Mouse (Mus musculus) left cerebral cortex, postnatal 36 days (tissue): ENCODE data around the gene Lim2. TPM values are rescaled to one million over a fixed set of nuclear protein-coding genes. Genes with fewer than 3 reads are reported as not detected.

Experiments
- DNase-seq, 2 experiments: peaks; one replicate each; pipeline ENCODE4 v3.0.0; 2021 to 2022; ENCODE audit warnings: low spot score in 2 of 2, mixed read lengths in 1 of 2
- intact Hi-C: fragments of 180-260 bp; cut with DNase I; formaldehyde crosslinking; loops from one replicate; pipeline ENCODE4 v1.15.1; 2025
- total RNA-seq, 2 experiments: library from RNA; stranded (reverse); gene quantifications; 2 replicates each; pipeline ENCODE4 v1.2.3; 2021

Gene Lim2
- total RNA-seq, 2 experiments from 2014 or later: not detected

DNA sequence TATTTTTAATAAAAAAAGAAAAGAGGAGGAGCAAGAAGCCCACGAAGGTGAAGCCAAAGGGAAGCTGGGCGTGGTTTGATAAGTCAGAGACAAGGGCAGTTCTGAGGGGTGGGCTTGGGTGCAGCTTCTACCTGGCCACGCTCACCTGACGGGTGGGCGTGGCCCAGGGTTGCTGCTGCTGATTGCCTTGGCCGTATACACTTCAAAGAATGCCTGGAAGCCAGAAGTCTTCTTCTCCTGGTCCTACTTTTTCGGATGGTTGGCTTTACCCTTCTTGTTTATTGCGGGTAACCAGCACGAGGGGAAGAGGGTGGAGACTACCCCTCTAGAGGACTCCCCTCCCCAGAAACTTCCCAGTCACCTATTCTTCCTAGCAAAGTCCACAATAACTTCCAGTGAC, 15.2 kb downstream of the Lim2 start:
- DNase-seq: no peak
- intact Hi-C loops: no loop called here

- intact Hi-C loops: no loop called here
These were observed 15.9 kb downstream of the Lim2 start for GRCm38 (mm10) chr7:43443126-43443916.

DNA sequence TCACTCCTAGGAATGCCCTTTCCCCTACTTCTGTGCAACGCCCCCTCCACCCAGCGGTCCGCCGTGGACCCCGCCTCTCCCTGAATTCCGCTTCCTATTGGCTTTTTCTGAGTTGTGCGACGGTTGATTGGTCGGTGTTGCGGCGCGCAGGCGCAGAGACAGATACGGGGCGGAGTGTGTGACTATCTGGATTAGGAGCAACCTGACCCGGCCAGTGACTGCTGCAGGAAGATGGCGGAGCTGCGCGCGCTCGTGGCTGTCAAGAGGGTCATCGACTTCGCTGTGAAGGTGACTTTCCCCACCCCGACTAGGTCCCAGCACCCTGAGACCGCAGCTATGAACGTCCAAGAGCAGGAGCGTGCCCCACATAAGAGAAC, 16.4 kb downstream of the Lim2 start, which contains the start of the genes Etfb and Gm45233:
Gene Etfb, plus strand, starts transcription at position 167 of the 377 bp plus-strand sequence.
Gene Gm45233, plus strand, starts transcription at position 212 of the 377 bp plus-strand sequence.
- peak; percentile 92 to 94 for DNase-seq
- intact Hi-C loops: no loop called here

More at GRCm38 (mm10) chr7:43443126-43443916, 15.9 kb downstream of the Lim2 start:
- peak; percentile 63 to 77 for DNase-seq

- intact Hi-C loops: no loop called here
- no peak for DNase-seq
These were observed 20.3 kb downstream of the Lim2 start for GRCm38 (mm10) chr7:43447801-43448200.

DNA sequence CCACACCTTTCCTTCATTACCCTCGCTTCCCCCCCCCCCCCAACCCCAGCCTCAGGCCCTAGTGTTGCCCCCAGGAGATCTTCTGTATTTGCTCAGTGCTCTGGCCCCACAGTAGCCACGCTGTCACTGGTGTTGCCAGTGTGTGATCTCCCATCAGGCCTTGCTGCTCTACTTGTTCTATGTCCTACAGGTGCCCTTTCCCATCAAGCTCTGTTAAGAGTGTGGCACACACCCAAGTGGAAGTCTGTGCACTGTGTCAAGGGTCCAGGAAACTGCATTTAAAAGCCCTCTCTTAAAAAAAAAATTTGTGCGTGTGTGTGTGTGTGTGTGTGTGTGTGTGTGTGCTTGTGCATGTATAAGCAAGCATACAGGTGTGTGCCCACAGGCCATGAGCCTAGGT, 20.8 kb downstream of the Lim2 start:
- intact Hi-C loops: no loop called here
- DNase-seq: no peak

DNA sequence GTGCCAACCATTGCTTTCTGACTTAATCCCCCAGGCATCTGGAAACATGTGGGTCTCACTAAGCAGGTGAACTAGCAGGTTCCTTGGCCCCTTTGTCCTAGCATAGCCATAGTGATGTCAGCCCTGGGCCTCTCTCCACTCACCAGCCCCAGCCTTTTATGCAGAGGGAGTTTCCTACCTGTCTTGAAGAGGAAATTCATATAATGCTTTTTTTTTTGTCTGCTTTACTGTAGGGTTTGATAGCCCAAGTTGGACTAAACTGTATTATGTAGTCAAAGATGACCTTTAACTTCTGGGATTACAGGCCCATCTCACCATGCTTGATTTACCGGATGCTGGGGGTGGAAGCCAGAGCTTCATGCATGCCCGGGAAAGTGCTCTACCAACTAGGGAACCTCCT, 22.3 kb downstream of the Lim2 start:
- DNase-seq: no peak
- intact Hi-C loops: no loop called here

DNA sequence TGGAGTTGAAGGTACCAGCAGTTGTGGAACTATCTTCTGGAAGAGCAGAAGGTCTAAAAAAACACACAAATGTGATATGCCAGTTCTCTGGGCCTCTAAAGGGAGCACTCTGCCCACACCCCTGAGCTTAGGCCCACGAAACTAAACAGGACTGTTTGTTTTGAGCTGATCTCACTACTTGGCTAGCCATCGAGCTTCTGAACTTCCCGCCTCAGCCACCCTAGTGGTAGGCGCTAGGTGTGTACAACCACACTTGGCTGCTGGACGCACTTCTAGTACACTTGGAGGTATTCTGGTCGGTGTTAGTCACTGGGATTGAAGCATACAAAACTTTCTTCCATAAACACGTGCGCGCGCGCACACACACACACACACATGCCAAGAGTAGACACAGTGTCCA, 24.3 kb downstream of the Lim2 start:
- DNase-seq: no peak
- intact Hi-C loops: no loop called here

GRCm38 (mm10) chr7:43452609-43453008, 25.1 kb downstream of the Lim2 start:
- intact Hi-C loops: no loop called here
- no peak for DNase-seq

DNA sequence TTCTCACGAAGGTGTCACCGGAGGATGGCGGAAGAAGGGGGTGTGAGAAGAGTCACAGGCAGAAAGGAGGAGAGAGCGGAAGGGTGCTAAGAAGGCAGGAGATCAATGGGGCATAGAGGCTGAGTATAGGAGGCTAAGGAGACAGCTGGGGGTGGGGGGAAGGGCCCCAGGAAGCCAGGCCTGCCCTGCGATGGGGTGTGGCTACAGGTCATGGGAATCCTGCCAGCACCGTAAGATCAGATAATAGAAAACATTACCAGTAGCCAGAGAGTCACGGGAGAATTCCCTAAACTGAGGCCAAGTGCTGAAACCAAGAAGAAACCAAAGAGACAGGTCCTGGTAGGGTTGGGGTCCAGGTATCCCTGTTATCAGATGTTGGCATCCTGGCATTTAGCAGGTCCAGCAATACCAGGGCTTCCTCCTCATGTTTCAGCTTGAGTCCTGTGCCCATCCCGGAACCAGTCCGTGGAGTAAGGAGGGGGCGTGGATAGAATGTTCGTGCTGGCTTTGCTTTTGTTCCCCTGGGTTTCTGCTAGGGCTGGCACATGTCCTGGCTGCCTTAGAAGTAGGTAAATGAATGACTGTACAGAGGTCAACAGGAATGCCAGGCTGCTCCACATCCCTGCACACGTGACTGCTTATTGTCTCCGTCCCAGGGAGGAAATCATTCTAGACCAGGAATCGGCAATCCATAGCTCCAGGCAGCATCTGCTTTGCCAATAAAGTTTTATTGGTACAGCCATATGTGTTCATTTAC, 26.3 kb downstream of the Lim2 start:
- intact Hi-C loops: no loop called here
- DNase-seq: no peak

- no peak for DNase-seq
These were observed 26.9 kb downstream of the Lim2 start for GRCm38 (mm10) chr7:43454371-43454770.

DNA sequence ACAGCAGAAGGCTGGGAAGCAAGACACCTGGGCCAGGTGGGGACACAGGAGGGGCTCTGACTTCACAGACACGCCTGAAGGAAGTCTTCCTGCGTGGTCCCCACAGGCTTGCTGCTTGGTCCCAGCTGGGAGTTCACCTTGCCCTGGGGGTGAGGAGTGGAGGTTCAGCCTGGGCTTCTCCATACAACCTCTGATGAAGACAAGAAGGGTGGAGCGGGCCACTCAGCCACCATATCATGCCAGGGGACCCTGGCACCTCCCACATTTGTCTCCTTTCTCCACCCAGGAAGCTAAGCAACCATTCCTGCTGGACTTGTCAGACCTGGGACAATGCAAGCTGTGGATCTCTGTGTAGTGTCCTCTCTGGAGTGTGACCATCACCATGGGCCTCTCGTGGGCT, 35.4 kb downstream of the Lim2 start, which contains the start of gene Vsig10l:
Gene Vsig10l, plus strand, starts transcription at position 301 of the 400 bp plus-strand sequence.
- DNase-seq: no peak
- intact Hi-C loops: loop anchor here (10.0 kb wide), 2 partner anchors 122 to 178 kb away; no protein-coding TSS in a partner anchor

More at GRCm38 (mm10) chr7:43454371-43454770, 26.9 kb downstream of the Lim2 start:
- intact Hi-C loops: no loop called here

DNA sequence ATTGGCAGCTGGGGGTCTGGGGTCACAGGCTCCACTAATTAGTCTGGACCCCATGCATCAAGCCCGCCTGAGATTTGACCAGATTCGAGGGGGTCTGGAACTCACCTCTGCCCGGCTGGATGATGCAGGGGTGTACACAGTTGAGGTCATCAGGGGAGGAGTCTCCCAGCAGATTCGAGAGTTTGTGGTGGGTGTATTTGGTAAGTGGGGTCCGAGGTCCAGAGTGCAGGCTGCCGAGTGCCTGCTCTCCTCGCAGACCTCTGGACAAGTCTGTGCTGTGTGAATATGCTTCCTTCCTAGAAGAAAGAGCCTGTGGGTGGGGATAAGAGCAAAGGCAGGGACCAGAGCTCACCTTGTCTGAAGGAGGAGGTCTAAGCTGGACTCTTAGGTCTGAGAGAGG, 36.5 kb downstream of the Lim2 start:
- no peak for DNase-seq
- intact Hi-C loops: loop anchor here (10.0 kb wide), 2 partner anchors 121 to 179 kb away; no protein-coding TSS in a partner anchor

GRCm38 (mm10) chr7:43464864-43465343, 37.4 kb downstream of the Lim2 start:
- no peak for DNase-seq
- intact Hi-C loops: loop anchor here (10.0 kb wide), 2 partner anchors 120 to 180 kb away; no protein-coding TSS in a partner anchor

DNA sequence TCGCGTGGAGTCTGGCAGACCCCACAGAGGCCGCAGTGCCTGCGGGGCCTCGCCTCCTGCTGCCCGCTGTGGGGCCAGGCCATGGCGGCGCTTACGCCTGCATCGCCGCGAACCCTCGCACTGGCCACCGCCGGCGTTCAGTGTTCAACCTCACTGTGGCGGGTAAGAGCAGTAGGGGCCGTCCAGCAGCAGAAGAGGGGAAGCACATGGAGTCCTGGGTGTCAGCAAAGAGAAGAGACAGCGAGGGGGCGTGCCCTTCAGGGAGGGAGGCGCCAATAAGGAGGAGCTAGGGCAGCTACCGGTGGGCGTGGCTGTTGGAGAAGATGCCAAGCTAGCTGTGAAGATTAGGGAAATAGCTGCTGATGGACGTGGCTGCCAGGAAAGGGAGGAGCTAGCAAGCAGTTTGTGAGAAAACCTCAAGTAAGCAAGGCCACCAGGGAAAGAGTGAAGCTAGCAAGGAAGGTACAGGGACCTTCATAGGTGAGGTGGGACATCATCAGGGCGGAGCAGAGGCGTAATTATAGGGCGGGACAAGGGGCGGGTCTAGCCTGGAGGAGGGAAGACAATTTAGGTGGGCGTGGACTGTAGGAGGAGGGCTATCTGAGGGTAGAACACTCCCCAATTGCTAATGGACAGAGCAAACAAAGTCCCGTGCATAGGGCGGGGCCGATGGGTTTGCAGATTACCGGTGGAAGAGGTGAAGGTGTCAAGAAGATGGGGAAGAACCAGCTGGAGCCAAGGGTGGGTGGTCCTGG, 38.1 kb downstream of the Lim2 start:
- DNase-seq: peak; percentile 64 to 73
- intact Hi-C loops: loop anchor here (10.0 kb wide), 2 partner anchors 119 to 181 kb away; no protein-coding TSS in a partner anchor

GRCm38 (mm10) chr7:43466099-43466694, 38.7 kb downstream of the Lim2 start:
- peak; percentile 69 to 76 for DNase-seq
- intact Hi-C loops: loop anchor here (10.0 kb wide), 2 partner anchors 119 to 181 kb away; no protein-coding TSS in a partner anchor

DNA sequence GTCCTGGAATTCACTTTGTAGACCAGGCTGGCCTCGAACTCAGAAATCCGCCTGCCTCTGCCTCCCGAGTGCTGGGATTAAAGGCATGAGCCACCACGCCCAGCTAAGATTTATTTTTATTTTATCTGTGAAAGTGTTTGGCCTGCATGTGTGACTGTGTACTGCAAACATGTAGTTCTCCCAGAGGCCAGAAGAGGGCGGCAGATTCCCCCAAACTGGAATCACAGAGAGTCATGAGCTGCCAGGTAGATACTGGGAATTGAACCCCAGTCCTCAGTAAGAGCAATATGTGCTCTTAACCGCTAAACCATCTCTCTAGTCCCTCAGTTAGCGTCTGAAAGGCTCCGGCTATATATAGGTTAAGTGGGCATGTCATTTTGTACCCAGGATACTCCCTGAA, 42.9 kb downstream of the Lim2 start:
- no peak for DNase-seq
- intact Hi-C loops: no loop called here

GRCm38 (mm10) chr7:43475706-43476105, 48.2 kb downstream of the Lim2 start:
- no peak for DNase-seq
- intact Hi-C loops: no loop called here

DNA sequence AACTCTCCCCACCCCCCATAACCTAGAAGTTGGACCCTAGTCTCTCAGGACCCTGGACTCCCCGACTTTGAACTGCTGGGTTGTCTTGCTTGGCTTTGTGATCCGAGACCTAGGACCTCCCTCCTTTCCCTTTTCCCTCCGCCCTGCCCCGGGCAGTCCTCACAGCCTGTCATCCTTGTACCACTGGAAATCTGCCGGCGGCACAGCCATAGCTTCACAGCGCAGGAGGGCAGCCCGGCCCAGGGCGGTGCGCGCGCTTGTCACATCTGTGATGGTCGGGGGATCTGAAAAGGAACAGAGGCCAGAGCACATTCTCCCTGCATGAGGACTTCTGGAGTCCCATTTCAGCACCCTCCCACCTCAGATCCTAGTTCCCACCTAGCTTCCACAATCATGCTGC, 48.9 kb downstream of the Lim2 start:
- no peak for DNase-seq
- intact Hi-C loops: no loop called here

DNA sequence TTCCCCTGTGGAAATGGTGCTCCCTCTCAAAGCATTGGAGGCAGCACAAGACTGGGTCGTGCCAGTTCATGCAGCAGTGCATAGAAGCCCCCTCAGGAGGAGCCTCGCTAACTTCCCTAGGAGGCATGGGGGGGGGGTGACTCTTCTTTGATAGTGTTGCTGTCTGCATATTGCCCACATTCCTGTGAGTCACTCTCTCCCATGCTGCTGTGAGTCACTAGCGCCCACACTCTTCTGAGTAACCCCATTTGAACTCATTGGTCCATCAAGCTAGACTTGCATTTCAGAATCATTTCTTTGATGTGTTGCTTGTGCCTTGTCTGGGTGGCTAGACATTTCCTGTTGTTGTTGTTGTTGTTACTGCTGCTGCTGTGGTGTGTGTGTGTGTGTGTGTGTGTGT, 53.7 kb downstream of the Lim2 start:
- intact Hi-C loops: loop anchor here (10.0 kb wide), 1 partner anchor 166 kb away; the partner anchor contains the start of gene Zfp715
- peak; percentile 54 to 66 for DNase-seq
